Mouse (Mus musculus): Measurements from ENCODE around the gene Dhx58. TPM values are rescaled to one million over a fixed set of nuclear protein-coding genes. Genes with fewer than 3 reads are reported as not detected.
"Not testable (repeated sequence)": the region's sequence is repeated elsewhere in the genome, so short reads cannot be mapped to it uniquely, and the experiment has no call there.

Gene Dhx58
- polyA plus RNA-seq, 1 experiment from 2014 or later = 1.8 TPM

DNA sequence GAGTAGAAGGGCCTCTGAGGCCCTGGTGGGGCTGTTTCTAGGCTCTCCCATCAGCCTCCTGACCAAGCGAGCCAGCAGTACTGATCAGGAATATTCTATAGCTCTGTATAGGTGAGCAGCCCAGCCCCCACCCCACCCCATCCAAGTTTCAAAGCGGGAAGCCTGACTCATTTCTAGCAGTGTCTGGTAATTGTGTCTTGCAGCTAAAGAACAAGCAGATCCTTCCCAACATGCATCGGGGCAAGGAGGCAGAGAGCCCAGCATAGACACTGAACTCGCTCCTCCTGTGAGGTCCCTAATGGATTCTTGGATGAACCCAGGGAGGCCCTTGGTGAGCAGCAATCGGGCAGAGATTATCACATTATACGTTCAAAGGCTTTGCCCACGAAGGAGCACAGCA lies 26.3 kb downstream of the Dhx58 start:
- H3K27ac ChIP-seq (replicated peaks; ENCODE audit: low read depth, low read length) = no peak overlapping the region
- no peaks in the 10 kb centered on the region for H3K36me3 ChIP-seq (replicated peaks; ENCODE audit: control insufficient read depth, insufficient read depth, low read depth, low read length)
- H3K4me2 ChIP-seq (ENCODE audit: low read depth, low read length) = no peak overlapping the region
- DNase-seq (ENCODE audit: low spot score) = no peak
- no peaks in the 10 kb centered on the region for H3K4me1 ChIP-seq (ENCODE audit: control insufficient read depth, insufficient read depth, low read length)
- ATAC-seq (replicated peaks; ENCODE audit: insufficient number of reproducible peaks, low FRiP score, low TSS enrichment, low read depth) = no peak
- no peaks in the 10 kb centered on the region for H3K9me3 ChIP-seq (replicated peaks; ENCODE audit: control insufficient read depth, low read length)
- no peaks in the 10 kb centered on the region for H3K27me3 ChIP-seq (ENCODE audit: control insufficient read depth, insufficient read depth, low read length)
- no peak overlapping the region for H3K4me3 ChIP-seq (ENCODE audit: low read depth, low read length)
- no peak overlapping the region for H3K9ac ChIP-seq (replicated peaks; ENCODE audit: low read length)
- 54% methylated on average over 7 of the region's 7 CpGs for WGBS

GRCm38 (mm10) chr11:100673169-100673568 lies 30.9 kb downstream of the Dhx58 start:
- Histone ChIP-seq H3K9ac (replicated peaks; ENCODE audit: low read length) (peak overlapping the region; percentile 61), H3K27ac (replicated peaks; ENCODE audit: low read depth, low read length) (no peak overlapping the region), H3K27me3 (ENCODE audit: control insufficient read depth, insufficient read depth, low read length) (no peaks in the 10 kb centered on the region), H3K4me3 (ENCODE audit: low read depth, low read length) (peak overlapping the region; percentile 6; the same call in 1 of the 2 replicates), H3K4me1 (ENCODE audit: control insufficient read depth, insufficient read depth, low read length) (no peaks in the 10 kb centered on the region), H3K4me2 (ENCODE audit: low read depth, low read length) (peak overlapping the region; percentile 38), H3K9me3 (replicated peaks; ENCODE audit: control insufficient read depth, low read length) (no peaks in the 10 kb centered on the region), H3K36me3 (replicated peaks; ENCODE audit: control insufficient read depth, insufficient read depth, low read depth, low read length) (no peaks in the 10 kb centered on the region)
- ATAC-seq (replicated peaks; ENCODE audit: insufficient number of reproducible peaks, low FRiP score, low TSS enrichment, low read depth) = no peak
- WGBS = 1% methylated on average over 23 of the region's 23 CpGs
- DNase-seq (ENCODE audit: low spot score) = peak; percentile 35

- no peaks in the 10 kb centered on the region for H3K4me1 ChIP-seq (ENCODE audit: control insufficient read depth, insufficient read depth, low read length)
- DNase-seq (ENCODE audit: low spot score) = no peak
- no peaks in the 10 kb centered on the region for H3K27me3 ChIP-seq (ENCODE audit: control insufficient read depth, insufficient read depth, low read length)
- H3K27ac ChIP-seq (replicated peaks; ENCODE audit: low read depth, low read length) = no peak overlapping the region
- H3K9me3 ChIP-seq (replicated peaks; ENCODE audit: control insufficient read depth, low read length) = no peaks in the 10 kb centered on the region
- no peak for ATAC-seq (replicated peaks; ENCODE audit: insufficient number of reproducible peaks, low FRiP score, low TSS enrichment, low read depth)
- no peak overlapping the region for H3K4me2 ChIP-seq (ENCODE audit: low read depth, low read length)
- no peak overlapping the region for H3K9ac ChIP-seq (replicated peaks; ENCODE audit: low read length)
- H3K36me3 ChIP-seq (replicated peaks; ENCODE audit: control insufficient read depth, insufficient read depth, low read depth, low read length) = no peaks in the 10 kb centered on the region
- no peak overlapping the region for H3K4me3 ChIP-seq (ENCODE audit: low read depth, low read length)
- WGBS = 89% methylated on average over 2 of the region's 2 CpGs
These were observed 32.1 kb downstream of the Dhx58 start for GRCm38 (mm10) chr11:100671956-100672355.

- Histone ChIP-seq H3K27me3 (ENCODE audit: control insufficient read depth, insufficient read depth, low read length) (no peaks in the 10 kb centered on the region), H3K36me3 (replicated peaks; ENCODE audit: control insufficient read depth, insufficient read depth, low read depth, low read length) (no peaks in the 10 kb centered on the region), H3K27ac (replicated peaks; ENCODE audit: low read depth, low read length) (no peak overlapping the region), H3K4me3 (ENCODE audit: low read depth, low read length) (no peak overlapping the region), H3K9ac (replicated peaks; ENCODE audit: low read length) (no peak overlapping the region), H3K9me3 (replicated peaks; ENCODE audit: control insufficient read depth, low read length) (no peaks in the 10 kb centered on the region), H3K4me1 (ENCODE audit: control insufficient read depth, insufficient read depth, low read length) (no peaks in the 10 kb centered on the region), H3K4me2 (ENCODE audit: low read depth, low read length) (no peak overlapping the region)
- 83% methylated on average over 1 of the region's 1 CpGs for WGBS
- DNase-seq (ENCODE audit: low spot score) (no peak), ATAC-seq (replicated peaks; ENCODE audit: insufficient number of reproducible peaks, low FRiP score, low TSS enrichment, low read depth) (no peak)
These were observed 33.0 kb downstream of the Dhx58 start for GRCm38 (mm10) chr11:100671049-100671448.

- no peaks in the 10 kb centered on the region for H3K4me1 ChIP-seq (ENCODE audit: control insufficient read depth, insufficient read depth, low read length)
- DNase-seq (ENCODE audit: low spot score) (no peak), ATAC-seq (replicated peaks; ENCODE audit: insufficient number of reproducible peaks, low FRiP score, low TSS enrichment, low read depth) (no peak)
- no peak overlapping the region for H3K4me3 ChIP-seq (ENCODE audit: low read depth, low read length)
- no peaks in the 10 kb centered on the region for H3K9me3 ChIP-seq (replicated peaks; ENCODE audit: control insufficient read depth, low read length)
- 69% methylated on average over 10 of the region's 10 CpGs for WGBS
- H3K4me2 ChIP-seq (ENCODE audit: low read depth, low read length) = no peak overlapping the region
- no peaks in the 10 kb centered on the region for H3K27me3 ChIP-seq (ENCODE audit: control insufficient read depth, insufficient read depth, low read length)
- no peak overlapping the region for H3K9ac ChIP-seq (replicated peaks; ENCODE audit: low read length)
- no peaks in the 10 kb centered on the region for H3K36me3 ChIP-seq (replicated peaks; ENCODE audit: control insufficient read depth, insufficient read depth, low read depth, low read length)
- H3K27ac ChIP-seq (replicated peaks; ENCODE audit: low read depth, low read length) = no peak overlapping the region
These were observed 44.3 kb downstream of the Dhx58 start for GRCm38 (mm10) chr11:100659806-100660205.

GRCm38 (mm10) chr11:100656458-100656857 lies 47.6 kb downstream of the Dhx58 start:
- H3K9ac ChIP-seq (replicated peaks; ENCODE audit: low read length) = no peak overlapping the region
- H3K27ac ChIP-seq (replicated peaks; ENCODE audit: low read depth, low read length) = no peak overlapping the region
- H3K9me3 ChIP-seq (replicated peaks; ENCODE audit: control insufficient read depth, low read length) = no peaks in the 10 kb centered on the region
- ATAC-seq (replicated peaks; ENCODE audit: insufficient number of reproducible peaks, low FRiP score, low TSS enrichment, low read depth) (0 out of 2 replicates have a peak, but pooled peaks have one; percentile 48), DNase-seq (ENCODE audit: low spot score) (peak; percentile 55)
- H3K4me1 ChIP-seq (ENCODE audit: control insufficient read depth, insufficient read depth, low read length) = no peaks in the 10 kb centered on the region
- no peak overlapping the region for H3K4me3 ChIP-seq (ENCODE audit: low read depth, low read length)
- no peaks in the 10 kb centered on the region for H3K27me3 ChIP-seq (ENCODE audit: control insufficient read depth, insufficient read depth, low read length)
- 8% methylated on average over 6 of the region's 6 CpGs for WGBS
- no peaks in the 10 kb centered on the region for H3K36me3 ChIP-seq (replicated peaks; ENCODE audit: control insufficient read depth, insufficient read depth, low read depth, low read length)
- H3K4me2 ChIP-seq (ENCODE audit: low read depth, low read length) = peak overlapping the region; percentile 1; the same call in 1 of the 2 replicates

GRCm38 (mm10) chr11:100655589-100655988 lies 48.5 kb downstream of the Dhx58 start:
- not testable (repeated sequence) for H3K9me3 ChIP-seq (replicated peaks; ENCODE audit: control insufficient read depth, low read length); H3K4me2 ChIP-seq (ENCODE audit: low read depth, low read length); H3K9ac ChIP-seq (replicated peaks; ENCODE audit: low read length); H3K4me1 ChIP-seq (ENCODE audit: control insufficient read depth, insufficient read depth, low read length); ATAC-seq (replicated peaks; ENCODE audit: insufficient number of reproducible peaks, low FRiP score, low TSS enrichment, low read depth); H3K36me3 ChIP-seq (replicated peaks; ENCODE audit: control insufficient read depth, insufficient read depth, low read depth, low read length); H3K4me3 ChIP-seq (ENCODE audit: low read depth, low read length); H3K27ac ChIP-seq (replicated peaks; ENCODE audit: low read depth, low read length); H3K27me3 ChIP-seq (ENCODE audit: control insufficient read depth, insufficient read depth, low read length)
- 51% methylated on average over 2 of the region's 3 CpGs for WGBS
- DNase-seq (ENCODE audit: low spot score) = peak; percentile 14

DNA sequence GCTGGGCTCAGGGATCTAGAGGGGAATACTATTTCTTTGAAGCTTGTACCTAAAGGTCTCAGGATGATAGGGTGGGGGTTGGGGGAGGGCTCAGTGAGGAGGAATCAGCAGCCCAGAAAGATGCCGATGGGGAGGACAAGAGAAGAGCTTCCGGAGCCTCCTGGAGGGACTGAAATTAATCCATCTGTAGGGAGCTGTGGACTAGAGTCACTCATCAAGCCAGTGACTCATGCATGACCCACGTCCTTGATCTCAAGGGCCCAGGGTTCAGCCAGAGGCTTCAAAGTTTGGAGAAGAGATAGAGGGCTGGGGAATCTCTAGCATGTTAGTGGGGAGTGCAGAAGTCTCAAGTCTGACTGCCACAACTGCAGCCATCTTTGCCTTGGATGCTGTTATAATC lies 52.3 kb downstream of the Dhx58 start:
- Histone ChIP-seq H3K4me3 (ENCODE audit: low read depth, low read length) (no peak overlapping the region), H3K27me3 (ENCODE audit: control insufficient read depth, insufficient read depth, low read length) (peaks cover 2% of the 10 kb centered on the region), H3K9me3 (replicated peaks; ENCODE audit: control insufficient read depth, low read length) (no peaks in the 10 kb centered on the region), H3K36me3 (replicated peaks; ENCODE audit: control insufficient read depth, insufficient read depth, low read depth, low read length) (no peaks in the 10 kb centered on the region), H3K27ac (replicated peaks; ENCODE audit: low read depth, low read length) (no peak overlapping the region), H3K4me2 (ENCODE audit: low read depth, low read length) (no peak overlapping the region), H3K4me1 (ENCODE audit: control insufficient read depth, insufficient read depth, low read length) (no peaks in the 10 kb centered on the region), H3K9ac (replicated peaks; ENCODE audit: low read length) (no peak overlapping the region)
- DNase-seq (ENCODE audit: low spot score) (no peak), ATAC-seq (replicated peaks; ENCODE audit: insufficient number of reproducible peaks, low FRiP score, low TSS enrichment, low read depth) (no peak)
- 18% methylated on average over 3 of the region's 3 CpGs for WGBS
